Mouse (Mus musculus): Measurements from ENCODE around the gene Adamtsl4.

- TF ChIP-seq CTCF (IDR thresholded peaks at IDR 0.05; ENCODE audit: insufficient read depth, low read length) (no peak), POLR2A (IDR thresholded peaks at IDR 0.05; ENCODE audit: borderline replicate concordance, extremely low read depth, low read depth, low read length) (no peak)
These were observed 6.4 kb upstream of the Adamtsl4 start for GRCm38 (mm10) chr3:95693821-95694807.
